Mouse (Mus musculus): ENCODE measurements around the gene Srbd1.

The Srbd1 gene

DNA sequence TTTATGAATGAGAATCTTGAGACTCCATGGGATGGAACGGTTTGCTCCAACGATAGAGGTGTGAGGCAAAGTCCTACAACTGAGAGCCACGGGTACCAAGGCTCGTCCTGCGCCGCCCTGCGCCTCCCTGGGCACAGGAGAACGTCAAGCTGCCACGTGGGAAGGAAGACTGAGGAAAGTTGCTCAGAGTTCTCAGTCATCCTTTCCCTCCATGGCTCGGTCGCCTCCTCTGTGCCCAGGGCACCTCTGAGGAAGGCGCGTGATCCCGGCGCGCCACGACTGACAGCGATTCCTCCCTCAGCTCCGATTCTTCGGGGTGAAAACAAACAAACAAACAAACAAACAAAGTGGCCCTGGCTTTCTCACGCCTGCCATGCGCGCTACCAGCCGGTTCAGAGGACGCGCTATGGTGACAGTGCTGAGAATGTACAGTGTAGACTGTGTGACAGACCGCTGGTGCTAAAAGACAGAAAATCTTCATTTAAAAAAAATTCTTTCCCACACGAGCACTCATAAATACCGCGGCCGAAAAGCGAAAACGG is 367 bp downstream of the Srbd1 start:
- in situ Hi-C loops (cut with MboI, MseI), result loop anchor here (25.0 kb wide), 1 partner anchor 1182 kb away; the partner anchor contains the start of gene Ppm1b

DNA sequence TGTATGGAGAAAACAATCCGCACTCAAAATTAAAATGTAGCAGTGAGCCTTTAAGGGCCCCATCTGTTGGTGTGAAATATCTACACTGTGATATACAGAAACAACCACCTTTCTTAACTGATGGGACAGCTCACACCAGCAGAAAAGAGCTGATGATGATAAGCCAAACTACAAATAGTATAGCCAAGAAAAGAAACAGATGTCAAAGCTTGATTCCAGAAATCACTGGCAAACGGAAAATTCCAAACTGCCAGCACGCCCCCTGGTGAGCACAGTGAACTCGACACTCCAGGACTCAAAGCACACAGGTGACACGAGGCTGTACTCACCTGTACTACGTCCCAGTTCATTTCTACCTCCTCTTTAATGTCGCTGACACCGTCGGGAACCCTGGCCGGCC is 9.1 kb downstream of the Srbd1 start:
- in situ Hi-C loops (cut with MboI, MseI), result loop anchor here (25.0 kb wide), 1 partner anchor 1174 kb away; the partner anchor contains the start of gene Ppm1b

- in situ Hi-C loops (cut with MboI, MseI), result loop anchor here (25.0 kb wide), 1 partner anchor 1172 kb away; the partner anchor contains the start of gene Ppm1b
Measured at GRCm38 (mm10) chr17:86134461-86134860, 10.5 kb downstream of the Srbd1 start.

DNA sequence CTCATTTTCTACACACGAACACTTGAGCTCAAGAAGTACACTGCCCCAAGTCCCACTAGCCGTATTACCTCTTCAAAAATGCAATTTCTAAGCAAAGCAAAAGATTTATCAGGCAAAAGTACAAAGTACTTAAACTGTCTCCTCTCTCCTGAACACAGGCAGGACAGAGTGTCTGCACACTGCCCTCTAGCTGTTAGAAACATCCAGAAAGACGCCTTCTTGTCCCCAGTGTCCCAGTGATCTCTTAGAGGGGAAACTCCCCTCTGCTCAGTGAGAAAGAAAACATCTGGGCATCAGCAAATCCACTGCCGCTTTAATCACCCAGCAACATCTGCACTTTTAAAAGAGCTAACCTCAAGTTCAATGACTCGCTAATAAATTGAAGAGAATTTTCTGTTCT is 12.4 kb downstream of the Srbd1 start:
- in situ Hi-C loops (cut with MboI, MseI), result loop anchor here (25.0 kb wide), 1 partner anchor 1170 kb away; the partner anchor contains the start of gene Ppm1b

- in situ Hi-C loops (cut with MboI, MseI), result loop anchor here (25.0 kb wide), 1 partner anchor 1166 kb away; the partner anchor contains the start of gene Ppm1b
Measured at GRCm38 (mm10) chr17:86128198-86128597, 16.8 kb downstream of the Srbd1 start.

DNA sequence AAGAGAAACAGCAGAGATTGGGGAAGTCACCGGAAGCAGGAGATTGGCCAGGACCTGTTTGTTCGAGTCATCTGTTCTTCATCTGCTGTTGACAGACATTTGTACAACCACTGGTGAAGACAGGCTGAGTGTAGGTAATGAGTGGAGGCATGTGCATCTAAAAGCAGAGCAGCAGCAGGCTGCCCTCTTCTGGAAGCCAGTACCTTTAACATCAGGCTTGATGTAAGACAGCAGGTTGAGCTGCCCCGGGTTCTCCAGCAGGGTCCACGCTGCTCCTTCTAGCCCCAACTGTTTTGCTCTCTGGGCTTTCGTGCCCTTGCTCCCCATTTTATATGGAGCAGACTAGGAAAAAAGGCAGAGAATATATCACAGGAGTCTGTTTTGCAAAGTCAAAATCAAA is 19.1 kb downstream of the Srbd1 start:
- in situ Hi-C loops (cut with MboI, MseI), result loop anchor here (25.0 kb wide), 1 partner anchor 1164 kb away; the partner anchor contains the start of gene Ppm1b

DNA sequence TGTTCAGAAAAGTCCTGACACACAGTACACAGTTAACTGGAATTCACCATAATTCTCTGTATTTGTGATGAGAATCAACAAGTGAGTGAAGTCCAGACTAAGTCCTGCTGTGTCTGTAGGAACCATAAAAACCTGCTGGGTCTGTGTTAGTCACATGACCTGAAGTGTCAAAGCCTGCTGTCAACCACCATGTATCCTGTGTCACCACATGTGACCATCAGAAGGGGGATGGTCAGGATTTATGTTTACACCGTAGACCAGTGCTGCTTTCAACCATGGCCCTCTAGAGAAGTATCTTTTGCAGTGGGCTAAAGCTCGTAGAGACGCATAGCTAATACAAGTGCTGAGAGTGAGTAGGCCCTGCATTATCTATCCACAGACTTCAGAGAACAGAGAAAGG is 21.8 kb downstream of the Srbd1 start:
- in situ Hi-C loops (cut with MboI, MseI), result no loop called here

- in situ Hi-C loops (cut with MboI, MseI), result no loop called here
Measured at GRCm38 (mm10) chr17:86096875-86097274, 48.1 kb downstream of the Srbd1 start.

DNA sequence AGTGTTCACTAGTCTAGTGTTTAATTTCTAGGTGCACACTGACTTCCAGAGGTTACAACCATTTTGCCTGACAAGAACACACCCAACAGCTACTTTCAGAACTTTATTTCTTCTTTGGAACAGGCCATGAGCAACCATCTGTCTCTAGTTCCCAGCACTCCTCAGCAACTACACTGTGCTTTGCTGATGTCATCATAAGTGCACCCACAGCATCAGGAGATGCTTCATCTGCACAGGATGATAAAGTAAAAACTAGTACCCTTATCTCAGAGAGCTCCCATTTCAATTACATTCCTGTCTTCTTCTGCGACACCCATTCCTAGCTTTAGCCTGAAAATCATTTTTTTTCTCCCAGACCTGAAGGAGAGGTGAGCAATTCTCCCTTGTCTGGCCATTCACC is 51.9 kb downstream of the Srbd1 start:
- in situ Hi-C loops (cut with MboI, MseI), result no loop called here

DNA sequence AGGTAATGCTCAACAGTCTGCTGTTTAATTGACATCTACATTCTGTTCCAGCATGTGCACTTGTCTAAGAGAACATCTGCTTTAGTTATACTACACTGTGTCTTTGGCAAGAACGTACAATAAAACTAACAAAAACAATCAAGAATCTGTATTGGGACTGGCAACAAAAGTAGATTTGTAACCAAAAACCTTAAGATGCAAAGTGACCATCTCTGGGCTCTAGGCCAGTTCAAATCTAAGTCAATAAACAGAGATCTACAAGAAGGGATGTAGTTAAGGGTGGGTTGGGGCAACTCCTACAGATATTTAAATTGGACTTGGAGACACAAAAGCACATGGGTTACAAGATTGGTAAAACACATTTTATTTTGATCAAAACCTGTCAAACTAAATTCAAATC is 53.3 kb downstream of the Srbd1 start:
- in situ Hi-C loops (cut with MboI, MseI), result no loop called here

DNA sequence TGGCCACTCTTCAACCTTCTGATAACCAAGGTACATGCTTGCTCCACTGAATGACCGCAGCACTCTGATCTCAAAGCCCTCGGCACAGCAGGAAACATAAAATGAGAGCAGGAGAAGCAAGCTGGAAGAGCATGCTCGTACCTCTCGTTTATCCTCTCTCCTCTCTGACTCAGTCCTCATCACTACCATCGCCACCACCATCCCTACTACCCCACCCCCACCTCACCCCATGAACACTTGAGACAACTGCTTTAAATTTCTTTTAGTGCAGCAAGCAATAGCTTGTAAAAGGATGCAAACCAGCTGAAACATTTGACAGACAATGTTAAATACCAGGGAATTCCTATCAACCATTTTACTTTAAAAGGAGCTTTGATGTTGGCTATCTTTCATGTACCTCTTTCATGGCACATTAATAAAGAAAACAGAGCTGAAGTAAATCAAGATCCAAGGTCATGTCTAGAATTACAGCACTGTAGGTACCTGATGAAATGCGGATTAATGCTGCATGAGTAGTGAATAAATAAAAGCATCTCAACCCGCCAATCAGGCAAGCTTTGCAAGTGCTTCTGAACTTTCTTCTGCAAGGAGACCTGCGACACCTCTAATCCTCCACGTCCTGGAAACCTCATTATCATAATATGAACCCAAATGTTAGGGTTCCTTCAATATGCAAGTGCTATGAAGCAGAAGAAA is 54.9 kb downstream of the Srbd1 start:
- in situ Hi-C loops (cut with MboI, MseI), result loop anchor here (10.0 kb wide), 1 partner anchor 825 kb away; no protein-coding TSS in a partner anchor

DNA sequence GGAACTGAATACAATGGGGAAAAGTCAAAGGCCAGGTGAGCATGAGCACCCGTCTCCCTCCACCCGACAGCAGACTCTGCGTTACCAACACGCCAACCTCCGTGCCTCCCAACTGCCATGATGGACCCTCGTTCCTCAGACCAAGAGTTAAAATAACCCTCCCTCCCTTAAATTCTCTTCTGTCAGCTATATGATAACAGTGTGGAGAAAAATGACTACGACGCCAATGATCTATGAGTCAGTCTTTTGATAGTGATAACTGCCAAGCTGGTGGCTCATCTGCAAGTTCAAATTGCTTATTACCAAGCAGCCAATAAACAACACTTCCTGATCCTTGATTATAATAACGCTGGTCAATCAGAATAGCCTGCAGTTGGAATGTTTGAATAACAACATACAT is 57.1 kb downstream of the Srbd1 start:
- in situ Hi-C loops (cut with MboI, MseI), result loop anchor here (10.0 kb wide), 1 partner anchor 823 kb away; no protein-coding TSS in a partner anchor

DNA sequence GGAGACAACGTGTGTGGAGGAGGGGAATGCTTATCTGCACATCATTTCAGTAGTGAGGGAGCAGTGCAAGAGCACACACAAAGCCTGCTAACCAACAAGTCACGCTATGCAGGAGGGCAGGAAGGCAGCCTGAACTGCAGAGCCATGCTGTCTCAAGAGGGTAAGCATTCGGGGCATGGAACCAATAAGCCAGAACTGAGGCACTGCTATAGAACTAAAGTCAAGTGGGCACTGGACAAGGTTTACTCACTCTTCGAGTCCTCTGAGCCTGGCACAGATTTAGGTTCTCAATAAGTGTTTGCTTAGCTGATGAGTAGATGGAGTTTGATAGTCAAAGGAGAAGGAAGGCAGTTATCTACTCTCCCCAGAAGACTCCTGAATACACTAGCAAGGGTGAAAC is 58.8 kb downstream of the Srbd1 start:
- in situ Hi-C loops (cut with MboI, MseI), result loop anchor here (10.0 kb wide), 1 partner anchor 821 kb away; no protein-coding TSS in a partner anchor

GRCm38 (mm10) chr17:86083207-86083606 is 61.8 kb downstream of the Srbd1 start:
- in situ Hi-C loops (cut with MboI, MseI), result loop anchor here (10.0 kb wide), 1 partner anchor 818 kb away; no protein-coding TSS in a partner anchor

DNA sequence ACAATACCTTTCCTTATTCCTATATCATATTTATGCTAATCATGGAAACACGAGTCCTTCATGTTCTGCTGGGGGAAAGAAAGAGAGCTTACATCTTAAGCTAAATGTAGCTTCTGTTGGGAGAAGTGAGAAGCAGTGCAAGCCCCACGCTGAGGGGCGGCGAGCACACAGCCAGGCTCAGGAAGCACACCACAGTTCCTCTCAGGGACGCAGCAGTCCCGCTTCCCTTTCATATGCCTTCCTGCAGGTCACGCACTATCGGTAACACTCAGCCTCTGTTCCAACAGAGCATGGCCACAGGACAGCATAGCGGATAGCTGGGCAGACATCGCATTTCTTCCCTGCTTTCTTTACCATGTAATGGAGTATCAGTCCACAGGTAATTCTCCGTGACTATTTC is 66.9 kb downstream of the Srbd1 start:
- in situ Hi-C loops (cut with MboI, MseI), result loop anchor here (5.0 kb wide), 1 partner anchor 96 kb away; no protein-coding TSS in a partner anchor

DNA sequence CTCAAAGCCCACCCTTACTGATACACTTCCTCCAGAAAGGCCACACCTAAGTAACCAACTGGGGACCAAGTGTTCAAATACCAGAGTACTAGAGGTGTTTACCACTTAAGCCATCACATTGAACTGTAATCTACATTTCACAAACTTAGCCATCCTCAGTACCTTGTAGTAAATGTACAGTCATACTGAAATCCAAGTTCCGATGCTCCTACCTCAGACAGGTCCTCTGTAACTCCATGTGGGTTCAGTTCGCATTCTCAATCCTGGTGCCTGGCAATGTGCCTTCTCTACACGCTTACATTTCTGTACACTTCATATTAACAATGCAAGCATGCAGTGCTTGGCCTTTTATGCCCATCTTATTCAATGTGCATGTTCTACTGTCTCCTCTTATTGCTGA is 77.5 kb downstream of the Srbd1 start:
- in situ Hi-C loops (cut with MboI, MseI), result no loop called here

- in situ Hi-C loops (cut with MboI, MseI), result no loop called here
Measured at GRCm38 (mm10) chr17:86065833-86066232, 79.1 kb downstream of the Srbd1 start.

GRCm38 (mm10) chr17:86063461-86063860 is 81.5 kb downstream of the Srbd1 start:
- in situ Hi-C loops (cut with MboI, MseI), result no loop called here

- in situ Hi-C loops (cut with MboI, MseI), result no loop called here
Measured at GRCm38 (mm10) chr17:86060911-86061310, 84.1 kb downstream of the Srbd1 start.

- in situ Hi-C loops (cut with MboI, MseI), result no loop called here
Measured at GRCm38 (mm10) chr17:86040221-86040984, 104.6 kb downstream of the Srbd1 start.

DNA sequence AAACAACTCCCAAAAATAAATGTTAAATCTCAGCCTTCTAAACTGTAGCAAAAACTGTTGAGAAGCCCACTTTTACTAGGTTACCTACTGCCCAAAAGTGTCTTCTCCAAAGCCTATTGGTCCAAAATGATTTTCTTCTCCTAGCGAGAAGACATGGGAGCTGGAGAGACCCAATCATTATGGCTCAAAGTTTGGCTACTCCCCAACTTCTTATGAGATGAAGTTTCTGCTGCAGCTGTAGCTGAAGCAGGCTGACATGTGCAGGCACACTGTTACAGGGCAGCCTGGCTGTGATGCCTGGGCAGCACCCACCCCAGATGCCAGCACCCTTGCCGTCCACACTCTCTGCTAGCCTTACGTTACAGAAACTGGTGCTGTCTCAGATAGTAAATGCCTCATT is 105.2 kb downstream of the Srbd1 start:
- in situ Hi-C loops (cut with MboI, MseI), result no loop called here

- in situ Hi-C loops (cut with MboI, MseI), result no loop called here
Measured at GRCm38 (mm10) chr17:86038211-86038648, 106.7 kb downstream of the Srbd1 start.

All from T-helper 1 cell (primary cell).